Mouse (Mus musculus) megakaryocyte, adult 5-6 weeks (primary cell): ENCODE results near the gene Prdm8. TPM values are rescaled to one million over a fixed set of nuclear protein-coding genes. Genes with fewer than 3 reads are reported as not detected.

Source experiments
- ATAC-seq: 2 replicates; pipeline ENCODE4 v1.8.0; 2016; ENCODE audit warnings: mild to moderate bottlenecking, inconsistent platforms; ENCODE audit not compliant: poor library complexity, severe bottlenecking
- total RNA-seq, 2 experiments: library from RNA; stranded (forward) in 1 of 2; stranded (reverse) in 1 of 2; fragments of 153-499, 151-499 nt in 1 of 2; fragments of 221-1000, 200-1000 nt in 1 of 2; gene quantifications; 2 replicates each; pipeline versions ENCODE4 v1.2.3 to v1.2.4; 2015 to 2017

Gene Prdm8
- total RNA-seq (2015) (not detected in 2 replicates), total RNA-seq (2017) (not detected in 2 replicates)

DNA sequence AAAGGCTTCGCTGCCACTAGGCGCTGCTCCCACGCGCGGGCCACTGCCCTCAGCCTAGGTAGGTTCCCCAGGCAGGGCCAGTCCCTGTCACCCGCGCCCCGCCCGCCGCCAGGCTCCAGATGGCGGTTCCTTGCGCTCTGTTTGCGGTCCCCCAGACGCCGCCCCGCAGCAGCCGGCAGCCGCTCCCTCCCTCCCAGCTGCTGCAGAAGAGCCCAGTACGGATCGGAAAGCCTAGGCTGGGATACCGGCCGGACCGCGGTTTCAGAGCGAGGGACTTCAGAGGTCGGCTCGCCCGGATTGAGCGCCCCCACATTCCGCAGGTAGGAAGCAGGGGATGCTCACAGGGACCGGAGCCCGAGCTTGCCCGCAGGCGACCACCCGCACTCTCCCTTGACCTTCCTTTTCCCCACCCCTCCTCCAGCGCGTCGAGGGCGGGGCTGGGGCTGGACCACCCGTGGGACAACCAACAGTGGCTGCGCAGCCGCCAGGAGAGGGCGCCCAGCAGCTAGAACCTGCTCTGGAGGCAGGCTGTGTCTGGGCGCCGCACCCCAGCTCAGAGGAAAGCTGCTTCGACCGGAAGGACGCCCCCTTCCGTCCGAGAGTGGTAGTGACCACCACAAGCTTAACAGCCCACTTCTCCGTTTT is at the start of gene Prdm8:
Prdm8 (plus strand) TSS at position 19 of the 645 bp plus-strand sequence.
- peak; percentile 79 for ATAC-seq

DNA sequence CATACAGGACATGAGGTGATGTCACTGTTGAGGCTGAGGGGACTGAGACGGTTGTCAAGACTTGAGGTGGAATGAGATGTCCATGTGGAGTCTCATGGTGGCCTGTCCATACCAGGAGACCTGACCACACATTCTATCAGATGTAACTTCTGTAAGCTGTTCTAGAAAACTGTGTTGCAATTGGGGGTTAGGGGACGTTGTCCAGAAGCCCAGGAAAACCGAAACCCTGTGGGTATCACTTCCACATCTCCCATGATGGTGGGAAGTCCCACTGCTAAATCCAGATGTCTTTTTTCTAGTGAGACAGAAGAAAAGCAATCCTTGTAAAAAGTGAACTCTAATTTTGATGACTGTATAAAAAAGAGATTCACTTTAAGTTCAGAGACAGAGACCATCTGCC is 39.9 kb upstream of the Prdm8 start:
- peak; percentile 43; the same call in 1 of the 2 replicates for ATAC-seq

- ATAC-seq: no peak
Observed at GRCm38 (mm10) chr5:98138545-98139296, 28.3 kb upstream of the Prdm8 start.

DNA sequence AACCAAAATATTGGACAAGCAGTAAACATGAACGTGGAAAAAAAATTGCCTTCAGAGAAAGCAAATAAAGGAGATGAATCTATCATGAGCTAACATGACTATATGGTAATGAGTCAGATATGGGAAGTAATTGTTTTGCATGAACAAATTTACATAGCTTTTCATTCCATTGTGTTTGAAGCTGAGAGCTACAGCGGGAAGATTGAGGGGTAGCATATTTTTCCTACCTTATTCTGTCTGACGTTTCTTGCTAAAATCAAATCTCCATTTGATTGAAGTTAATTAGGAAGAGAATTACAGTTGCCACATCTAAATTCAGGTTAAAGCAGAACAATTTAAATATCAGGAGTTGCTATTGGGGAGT is 27.7 kb upstream of the Prdm8 start:
- no peak for ATAC-seq

DNA sequence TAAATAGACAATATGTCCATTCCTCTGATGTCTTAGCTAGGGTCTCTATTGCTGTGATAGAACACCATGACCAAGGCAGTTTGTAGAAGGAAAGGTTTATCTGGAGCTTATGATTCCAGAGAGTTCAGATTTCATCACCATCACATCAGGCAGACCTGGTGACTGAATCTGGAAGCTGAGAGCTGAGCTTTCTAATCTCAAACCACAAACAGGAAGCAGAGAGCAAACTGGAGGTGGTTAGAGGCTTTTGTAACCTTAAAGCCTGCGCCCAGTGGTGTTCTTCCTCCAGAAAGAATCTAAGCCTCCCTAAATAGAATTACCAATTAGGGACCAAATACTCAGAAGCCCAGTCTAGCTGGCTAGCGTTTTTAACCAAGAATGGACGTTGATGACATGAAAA is 20.1 kb upstream of the Prdm8 start:
- ATAC-seq: peak; percentile 91

- ATAC-seq: no peak
Observed at GRCm38 (mm10) chr5:98166116-98166515, 882 bp upstream of the Prdm8 start.

DNA sequence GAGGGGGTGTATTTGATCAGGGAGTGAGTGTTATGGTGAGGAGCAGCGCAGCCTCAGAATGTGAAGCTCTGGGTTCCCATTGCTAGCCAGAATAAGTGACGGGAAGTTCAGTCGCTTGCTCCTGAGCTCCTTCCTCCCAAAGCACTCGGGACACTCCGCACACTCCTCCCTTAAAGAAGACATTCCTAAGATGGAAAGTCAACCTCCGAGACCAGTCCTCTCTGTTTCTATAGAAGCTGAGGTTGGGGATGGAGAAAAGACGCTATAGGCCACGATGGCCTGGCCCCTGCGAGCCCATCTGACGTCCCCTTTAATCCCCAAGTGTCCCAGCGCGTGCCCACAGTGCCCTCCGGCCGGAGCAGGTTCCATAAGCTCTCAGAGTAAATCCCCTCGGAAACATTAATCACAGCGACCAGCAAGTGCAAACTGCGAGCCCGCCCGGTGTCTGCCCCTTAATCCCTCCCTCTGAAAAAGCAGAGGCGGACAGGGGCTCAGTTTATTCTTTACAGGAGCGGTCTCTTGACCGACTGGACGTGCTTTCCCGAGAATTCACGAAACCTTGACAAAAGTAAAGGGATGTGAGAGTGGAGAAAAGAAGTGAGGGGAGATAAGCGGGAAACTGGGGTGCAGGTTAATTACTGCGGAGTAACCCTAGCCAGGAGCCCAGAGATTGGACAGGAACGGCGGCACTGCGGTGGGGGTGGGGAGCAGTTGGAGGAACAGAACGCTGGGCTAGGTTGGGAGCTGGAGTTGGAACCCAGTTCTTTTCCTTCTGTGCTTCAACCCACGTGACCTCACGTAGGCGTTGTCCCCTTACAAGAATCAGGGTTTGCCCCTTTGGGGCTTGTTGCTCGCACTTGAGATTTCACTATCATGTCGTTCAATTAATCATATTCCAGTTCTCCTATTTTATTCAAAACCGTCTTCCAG is 1.6 kb downstream of the Prdm8 start:
- no peak for ATAC-seq

DNA sequence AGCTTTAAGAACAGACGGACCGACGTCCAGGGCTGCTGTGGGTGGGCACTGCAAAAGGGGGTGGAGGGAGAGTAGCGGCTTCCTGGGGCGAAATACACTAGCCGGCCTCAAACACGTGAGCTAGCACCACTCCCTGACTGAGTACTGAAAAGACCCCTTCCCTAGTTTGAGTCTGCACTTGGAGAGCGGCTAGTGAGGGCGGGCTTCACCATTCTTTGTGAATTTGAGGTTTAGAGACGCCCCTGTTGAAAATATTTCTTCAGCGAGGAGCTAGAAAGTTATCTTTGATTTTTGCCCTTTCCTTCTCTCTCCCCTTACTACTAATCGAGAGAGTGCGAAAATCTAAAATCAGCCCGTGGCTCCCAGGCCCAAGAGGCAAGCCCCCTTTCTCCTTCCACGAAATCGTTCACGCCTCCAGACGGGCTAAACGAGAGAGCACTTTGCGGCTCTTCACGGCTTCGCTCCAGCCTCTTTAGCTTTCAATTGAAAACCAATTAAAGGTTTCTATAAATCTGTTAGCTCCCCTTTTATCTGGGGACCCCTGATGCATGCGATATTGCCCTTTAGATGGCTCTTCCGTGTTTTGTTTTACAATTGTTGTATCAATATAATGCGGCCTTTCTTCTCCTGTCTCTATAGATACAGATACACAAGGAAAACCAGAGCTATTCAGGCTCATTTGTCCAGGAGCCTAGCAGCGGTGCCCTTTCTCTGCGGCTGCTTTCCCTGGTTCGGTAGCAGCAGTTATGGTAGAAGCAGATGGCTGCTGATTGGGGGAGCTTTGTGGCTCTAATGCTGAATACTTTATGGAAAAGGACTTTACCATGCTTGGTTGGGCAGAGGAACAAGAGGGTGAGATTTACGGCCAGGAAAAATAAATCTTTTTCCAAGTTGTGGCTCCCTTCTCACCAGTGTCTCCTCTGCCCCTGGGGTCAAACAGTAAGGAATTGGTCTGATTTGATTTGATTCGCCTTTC is 2.7 kb downstream of the Prdm8 start:
- ATAC-seq: no peak

DNA sequence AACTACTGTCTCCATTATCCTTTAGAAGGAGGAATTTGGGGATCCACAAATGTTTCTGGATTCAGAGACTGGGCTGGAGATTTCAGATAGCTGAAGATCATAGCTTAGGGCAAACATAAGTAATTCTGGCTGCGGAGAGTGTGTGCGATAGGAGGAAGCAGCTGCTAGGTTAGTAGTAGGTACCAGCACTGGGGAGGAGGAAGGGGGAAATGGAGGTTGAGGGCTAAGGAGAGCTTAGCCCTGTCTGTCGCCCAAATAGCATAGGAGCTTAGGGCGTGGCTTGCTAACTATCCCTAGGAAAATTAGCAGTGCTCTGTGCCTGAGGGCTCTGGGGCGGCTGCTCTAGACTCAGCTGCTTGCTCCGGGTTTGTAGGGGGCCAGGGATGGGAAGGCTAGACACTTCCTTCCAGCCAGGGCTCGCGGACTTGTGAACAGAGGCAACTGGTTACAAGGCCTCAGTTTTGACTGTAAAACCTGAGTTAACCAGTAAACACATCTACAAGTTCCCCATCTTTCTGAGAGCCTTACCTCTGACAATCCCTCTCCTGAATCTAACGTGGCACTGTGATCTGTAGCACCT is 4.7 kb downstream of the Prdm8 start:
- no peak for ATAC-seq

DNA sequence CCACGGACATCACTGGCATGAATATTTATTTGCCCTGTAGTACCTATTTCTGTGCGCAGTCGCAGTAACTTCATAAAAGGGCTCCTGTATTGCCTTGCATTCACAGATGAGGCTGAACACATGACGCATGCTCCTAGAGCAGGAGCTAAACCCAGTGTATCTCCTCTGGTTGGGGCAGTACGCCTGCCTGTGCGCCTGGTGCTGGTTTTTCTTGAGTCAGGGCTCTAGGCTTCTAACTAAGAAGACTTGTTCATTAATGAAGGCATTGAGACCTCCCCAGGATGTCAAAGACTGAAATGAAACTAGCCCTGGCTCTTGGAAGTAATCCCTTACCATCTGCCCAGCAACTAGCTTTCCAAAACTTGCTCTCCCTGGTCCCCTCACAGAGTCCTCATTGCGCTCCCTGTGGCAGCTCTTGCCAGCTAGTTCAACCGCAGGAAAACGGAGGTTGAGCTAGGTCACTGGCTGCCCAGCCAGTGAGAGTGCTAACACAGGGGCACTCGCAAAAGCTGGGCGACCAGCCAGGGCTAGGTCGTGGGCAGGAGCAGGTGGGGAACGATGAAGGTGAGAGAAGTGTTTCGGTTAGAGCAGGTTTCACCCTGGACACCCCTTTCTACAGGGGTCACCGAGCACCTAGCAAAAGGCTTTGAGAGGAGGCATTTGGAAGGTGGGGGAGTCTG is 5.6 kb downstream of the Prdm8 start:
- no peak for ATAC-seq

- no peak for ATAC-seq
Observed at GRCm38 (mm10) chr5:98173694-98174093, 6.7 kb downstream of the Prdm8 start.

DNA sequence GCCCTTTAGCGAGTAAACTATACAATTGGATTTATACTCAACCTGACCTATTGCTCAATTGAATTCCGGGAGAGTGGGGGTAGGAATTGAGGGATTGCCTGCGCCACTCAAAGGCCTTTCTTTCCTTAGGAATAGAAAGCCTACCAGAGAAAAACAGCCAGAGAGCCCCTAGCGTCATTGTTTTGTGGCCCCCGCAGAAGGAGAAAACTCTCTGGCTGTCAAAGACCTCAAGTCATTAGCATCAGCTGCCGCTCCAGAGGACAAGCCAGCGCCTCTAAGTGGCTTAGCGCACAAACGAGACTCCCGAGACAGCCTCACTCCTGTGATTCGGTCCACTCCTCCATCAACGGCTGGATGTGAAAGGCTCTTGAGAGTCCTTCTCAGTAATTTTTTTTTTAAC is 12.6 kb downstream of the Prdm8 start:
- no peak for ATAC-seq

- no peak for ATAC-seq
Observed at GRCm38 (mm10) chr5:98180461-98180887, 13.5 kb downstream of the Prdm8 start.

DNA sequence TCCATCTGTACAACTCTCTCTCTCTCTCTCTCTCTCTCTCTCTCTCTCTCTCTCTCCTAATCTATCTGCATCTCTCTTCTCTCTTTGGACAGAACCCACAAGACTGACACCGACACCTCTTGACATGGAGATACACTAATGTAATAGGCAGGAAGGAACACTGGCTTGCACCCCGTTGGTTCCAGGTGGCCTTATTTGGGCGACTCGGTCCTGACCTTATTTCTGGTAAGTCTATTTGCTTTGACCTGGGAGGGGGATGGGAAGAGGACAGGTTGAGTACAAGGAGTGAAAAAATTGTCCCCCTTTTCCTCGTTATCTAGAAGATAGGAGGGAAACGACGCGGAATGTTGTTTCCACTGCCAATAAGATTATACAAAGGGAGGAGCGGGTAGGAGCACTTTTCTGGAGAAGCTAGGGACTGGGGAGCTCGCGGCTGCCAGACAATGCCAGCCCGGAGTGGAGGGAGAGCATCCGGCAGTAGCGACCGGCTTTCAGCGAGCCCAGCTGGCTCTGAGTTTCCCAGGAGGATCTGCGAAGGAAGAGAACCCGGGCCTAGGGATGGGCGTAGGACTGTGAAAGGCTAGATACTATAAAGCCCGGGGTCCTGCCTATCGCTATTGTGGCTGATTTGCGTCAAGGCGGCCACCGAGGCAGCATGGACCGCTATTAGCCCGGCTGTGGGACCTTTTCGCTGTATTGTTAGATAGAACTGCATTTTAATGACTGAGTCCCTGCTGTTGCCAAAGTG is 14.1 kb downstream of the Prdm8 start:
- ATAC-seq: no peak

DNA sequence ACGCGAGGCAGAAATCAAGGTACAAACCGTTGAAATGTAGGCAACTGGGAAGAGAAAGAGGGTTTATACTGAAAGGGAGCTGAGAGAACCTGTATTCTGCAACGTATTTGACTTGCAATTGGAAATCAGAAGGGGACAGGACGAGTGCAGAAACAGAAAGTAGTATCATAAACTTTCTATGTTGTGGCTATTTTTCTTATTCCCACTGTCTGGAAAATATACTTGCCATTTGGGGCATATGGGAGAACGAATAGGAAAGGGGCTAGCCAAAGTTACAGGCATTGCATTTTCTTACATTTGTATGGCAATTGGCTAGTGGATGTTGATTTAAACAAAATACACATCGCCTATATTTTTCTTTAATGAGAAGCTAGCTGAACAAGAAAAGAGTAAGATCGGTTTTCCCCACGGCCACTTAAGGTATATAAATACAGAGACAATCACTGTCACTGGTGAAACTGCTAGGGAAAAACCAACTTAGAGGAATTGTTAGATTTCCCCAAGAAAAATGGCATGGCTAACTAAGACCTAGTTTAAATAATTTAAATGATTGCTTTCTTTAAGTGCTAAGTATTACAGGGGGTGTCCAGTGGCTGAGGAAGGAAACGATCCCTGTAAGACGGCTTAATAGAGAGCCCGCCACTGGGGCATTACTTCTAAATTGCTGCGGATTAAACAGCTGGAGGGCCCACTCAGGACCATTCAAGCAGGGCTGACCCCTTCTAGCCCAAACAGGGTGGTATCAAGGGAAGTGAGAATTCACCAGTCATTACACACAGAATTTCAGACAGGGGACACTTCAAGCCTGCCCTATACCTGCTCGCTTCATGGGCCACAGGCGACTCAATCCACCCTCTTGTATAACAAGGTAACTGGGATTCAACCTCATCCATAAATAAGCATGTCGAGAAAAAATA is 14.9 kb downstream of the Prdm8 start:
- ATAC-seq: no peak

GRCm38 (mm10) chr5:98182603-98182920 is 15.6 kb downstream of the Prdm8 start:
- ATAC-seq: no peak

DNA sequence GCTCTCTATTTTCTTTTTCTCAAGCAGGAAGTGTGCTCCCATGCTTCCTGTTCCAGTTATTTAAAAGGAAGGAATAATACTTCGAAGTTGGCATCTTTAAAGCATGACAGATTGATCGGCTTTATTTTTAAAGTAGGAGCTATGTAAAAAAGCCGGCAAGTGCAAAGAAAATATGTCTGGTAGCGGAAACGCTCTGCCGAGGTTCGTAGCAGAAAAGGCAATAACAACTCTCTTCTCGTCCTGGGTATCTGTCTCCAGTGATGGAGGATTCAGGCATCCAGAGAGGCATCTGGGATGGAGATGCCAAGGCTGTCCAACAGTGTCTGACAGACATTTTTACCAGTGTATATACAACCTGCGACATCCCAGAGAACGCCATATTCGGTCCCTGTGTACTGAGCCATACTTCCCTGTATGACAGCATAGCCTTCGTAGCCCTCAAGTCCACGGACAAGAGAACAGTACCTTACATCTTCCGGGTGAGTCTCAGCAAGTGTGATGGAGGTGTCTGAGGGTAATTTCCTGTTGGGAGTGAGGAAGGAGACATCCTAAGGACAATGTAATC is 16.1 kb downstream of the Prdm8 start:
- ATAC-seq: no peak
